Mouse (Mus musculus): ENCODE results near the gene Herc3. TPM values are rescaled to one million over a fixed set of nuclear protein-coding genes. Genes with fewer than 3 reads are reported as not detected.
"Not testable (repeated sequence)": the region's sequence is repeated elsewhere in the genome, so short reads cannot be mapped to it uniquely, and the experiment has no call there.

The Herc3 gene
- polyA plus RNA-seq (2014; fragmentation: Nextera tagmentation; extraction: Ambion mirVana): 6.5 and 7.5 TPM in 2 replicates

GRCm38 (mm10) chr6:58831232-58832009 is at the start of gene Herc3:
Herc3 (plus strand) TSS chr6:58831465.
- Histone ChIP-seq H3K9ac (ENCODE audit: low read length) (peak within 1 kb of the TSS; percentile 63), H3K4me1 (ENCODE audit: control insufficient read depth, insufficient read depth, low read length) (0 out of 2 replicates have a peak, but pooled peaks cover 2% of the 10 kb centered on the region), H3K4me2 (ENCODE audit: low read depth, severe bottlenecking) (peak within 1 kb of the TSS; percentile 64), H3K9me3 (ENCODE audit: control insufficient read depth, low read length) (no peaks in the 10 kb centered on the region), H3K36me3 (ENCODE audit: control insufficient read depth, insufficient read depth, low read length) (no peaks in the 10 kb centered on the region), H3K27me3 (ENCODE audit: control insufficient read depth, insufficient read depth, low read length) (no peaks in the 10 kb centered on the region), H3K27ac (replicated peaks; ENCODE audit: low read depth, low read length) (peak within 1 kb of the TSS; percentile 75), H3K4me3 (ENCODE audit: low read depth, low read length) (peak within 1 kb of the TSS; percentile 74)
- DNase-seq (ENCODE audit: low spot score) (peak; percentile 80), ATAC-seq (ENCODE audit: insufficient number of reproducible peaks, low FRiP score, low TSS enrichment, low read depth) (peak; percentile 82)
- under 1% methylated on average over 55 of the region's 83 CpGs for whole genome bisulfite sequencing

- Histone ChIP-seq H3K9ac (ENCODE audit: low read length) (no peak overlapping the region), H3K4me1 (ENCODE audit: control insufficient read depth, insufficient read depth, low read length) (no peaks in the 10 kb centered on the region)
- no peak for ATAC-seq (ENCODE audit: insufficient number of reproducible peaks, low FRiP score, low TSS enrichment, low read depth)
Observed at GRCm38 (mm10) chr6:58801394-58801793, 29.9 kb upstream of the Herc3 start.

GRCm38 (mm10) chr6:58814381-58814780 is 16.9 kb upstream of the Herc3 start:
- Histone ChIP-seq H3K9ac (ENCODE audit: low read length) (no peak overlapping the region), H3K4me3 (ENCODE audit: low read depth, low read length) (no peak overlapping the region), H3K9me3 (ENCODE audit: control insufficient read depth, low read length) (no peaks in the 10 kb centered on the region), H3K4me1 (ENCODE audit: control insufficient read depth, insufficient read depth, low read length) (no peaks in the 10 kb centered on the region), H3K4me2 (ENCODE audit: low read depth, severe bottlenecking) (no peak overlapping the region), H3K36me3 (ENCODE audit: control insufficient read depth, insufficient read depth, low read length) (no peaks in the 10 kb centered on the region), H3K27ac (replicated peaks; ENCODE audit: low read depth, low read length) (no peak overlapping the region), H3K27me3 (ENCODE audit: control insufficient read depth, insufficient read depth, low read length) (no peaks in the 10 kb centered on the region)
- DNase-seq (ENCODE audit: low spot score) (no peak), ATAC-seq (ENCODE audit: insufficient number of reproducible peaks, low FRiP score, low TSS enrichment, low read depth) (no peak)

More at GRCm38 (mm10) chr6:58801394-58801793, 29.9 kb upstream of the Herc3 start:
- no peak overlapping the region for H3K4me3 ChIP-seq (ENCODE audit: low read depth, low read length)
- DNase-seq (ENCODE audit: low spot score): no peak
- no peaks in the 10 kb centered on the region for H3K9me3 ChIP-seq (ENCODE audit: control insufficient read depth, low read length)
- H3K27me3 ChIP-seq (ENCODE audit: control insufficient read depth, insufficient read depth, low read length): no peaks in the 10 kb centered on the region
- no peak overlapping the region for H3K4me2 ChIP-seq (ENCODE audit: low read depth, severe bottlenecking)
- H3K27ac ChIP-seq (replicated peaks; ENCODE audit: low read depth, low read length): no peak overlapping the region
- H3K36me3 ChIP-seq (ENCODE audit: control insufficient read depth, insufficient read depth, low read length): no peaks in the 10 kb centered on the region

- H3K9ac ChIP-seq (ENCODE audit: low read length); H3K9me3 ChIP-seq (ENCODE audit: control insufficient read depth, low read length); H3K36me3 ChIP-seq (ENCODE audit: control insufficient read depth, insufficient read depth, low read length); H3K4me3 ChIP-seq (ENCODE audit: low read depth, low read length); DNase-seq (ENCODE audit: low spot score); H3K4me1 ChIP-seq (ENCODE audit: control insufficient read depth, insufficient read depth, low read length); H3K27me3 ChIP-seq (ENCODE audit: control insufficient read depth, insufficient read depth, low read length); H3K27ac ChIP-seq (replicated peaks; ENCODE audit: low read depth, low read length); ATAC-seq (ENCODE audit: insufficient number of reproducible peaks, low FRiP score, low TSS enrichment, low read depth); H3K4me2 ChIP-seq (ENCODE audit: low read depth, severe bottlenecking): not testable (repeated sequence)
- WGBS: 94% methylated on average over 5 of the region's 11 CpGs
Observed at GRCm38 (mm10) chr6:58817037-58817436, 14.2 kb upstream of the Herc3 start.

DNA sequence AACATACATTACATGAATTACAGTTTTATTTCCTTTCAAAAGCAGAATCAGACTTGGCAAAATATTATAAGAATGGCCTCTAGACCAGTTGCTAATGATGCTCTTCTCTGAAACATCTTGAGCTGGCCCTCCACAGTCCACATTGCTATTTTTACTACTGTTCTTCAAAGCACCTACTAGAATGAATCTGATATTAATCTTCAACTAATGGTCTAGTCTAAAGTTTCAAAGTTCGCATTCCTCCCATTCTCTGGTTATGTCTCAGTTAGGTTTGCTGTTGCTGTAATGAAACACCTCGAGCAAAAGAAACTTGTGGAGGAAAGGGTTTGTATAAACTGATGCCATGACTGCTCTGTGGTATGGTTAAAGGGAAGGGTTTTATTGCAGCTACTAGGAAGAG is 5.6 kb upstream of the Herc3 start:
- DNase-seq (ENCODE audit: low spot score) (no peak), ATAC-seq (ENCODE audit: insufficient number of reproducible peaks, low FRiP score, low TSS enrichment, low read depth) (no peak)
- Histone ChIP-seq H3K9ac (ENCODE audit: low read length) (no peak overlapping the region), H3K9me3 (ENCODE audit: control insufficient read depth, low read length) (no peaks in the 10 kb centered on the region), H3K36me3 (ENCODE audit: control insufficient read depth, insufficient read depth, low read length) (no peaks in the 10 kb centered on the region), H3K4me1 (ENCODE audit: control insufficient read depth, insufficient read depth, low read length) (no peaks in the 10 kb centered on the region), H3K4me3 (ENCODE audit: low read depth, low read length) (no peak overlapping the region), H3K27ac (replicated peaks; ENCODE audit: low read depth, low read length) (no peak overlapping the region), H3K4me2 (ENCODE audit: low read depth, severe bottlenecking) (no peak overlapping the region), H3K27me3 (ENCODE audit: control insufficient read depth, insufficient read depth, low read length) (no peaks in the 10 kb centered on the region)
- WGBS: 90% methylated on average over 2 of the region's 2 CpGs

DNA sequence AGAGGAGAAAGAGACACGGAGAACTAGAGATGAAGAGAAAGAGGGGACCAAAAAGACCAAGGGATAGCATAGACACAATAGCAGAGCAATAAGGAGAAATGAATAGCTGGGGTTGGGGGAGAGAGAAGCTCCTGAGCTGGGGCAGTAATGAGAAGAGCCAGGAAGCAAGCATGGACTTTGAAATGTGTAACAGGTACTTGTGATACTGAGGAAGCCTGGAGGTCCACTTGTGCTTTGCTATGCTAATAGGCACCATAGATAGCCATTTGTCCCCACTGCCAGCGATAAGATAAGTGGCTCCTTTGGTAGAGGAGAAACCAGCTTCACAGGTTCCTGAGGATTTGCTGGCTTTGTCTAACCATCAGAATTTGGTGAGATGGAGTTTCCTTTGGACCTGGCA is 5.2 kb upstream of the Herc3 start:
- WGBS: 53% methylated on average over 2 of the region's 2 CpGs

DNA sequence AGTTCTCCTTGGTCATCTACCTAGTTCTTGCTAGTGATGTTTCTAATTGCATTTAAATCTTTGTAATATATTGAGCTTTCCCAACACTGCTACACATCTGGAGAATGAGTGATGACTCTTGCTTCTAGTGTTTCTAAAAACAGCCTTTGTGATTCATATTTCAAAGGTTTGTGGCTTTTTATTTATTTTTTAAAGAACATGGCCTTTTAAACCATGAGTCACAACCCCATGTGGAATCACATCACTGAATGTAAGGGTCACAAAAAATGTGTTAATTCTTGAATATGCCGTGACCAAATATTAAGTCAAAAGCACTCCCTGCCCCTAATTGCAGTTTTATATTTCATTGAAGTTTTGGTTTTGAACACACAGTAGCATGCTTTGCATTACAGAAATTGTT is 2.7 kb upstream of the Herc3 start:
- Histone ChIP-seq H3K9ac (ENCODE audit: low read length) (no peak overlapping the region), H3K27me3 (ENCODE audit: control insufficient read depth, insufficient read depth, low read length) (no peaks in the 10 kb centered on the region), H3K9me3 (ENCODE audit: control insufficient read depth, low read length) (no peaks in the 10 kb centered on the region), H3K27ac (replicated peaks; ENCODE audit: low read depth, low read length) (no peak overlapping the region), H3K4me3 (ENCODE audit: low read depth, low read length) (no peak overlapping the region), H3K36me3 (ENCODE audit: control insufficient read depth, insufficient read depth, low read length) (no peaks in the 10 kb centered on the region), H3K4me2 (ENCODE audit: low read depth, severe bottlenecking) (no peak overlapping the region), H3K4me1 (ENCODE audit: control insufficient read depth, insufficient read depth, low read length) (0 out of 2 replicates have a peak, but pooled peaks cover 2% of the 10 kb centered on the region)
- DNase-seq (ENCODE audit: low spot score) (no peak), ATAC-seq (ENCODE audit: insufficient number of reproducible peaks, low FRiP score, low TSS enrichment, low read depth) (no peak)
- 79% methylated on average over 1 of the region's 1 CpGs for WGBS

More for the DNA sequence above, 5.2 kb upstream of the Herc3 start:
- H3K4me2 ChIP-seq (ENCODE audit: low read depth, severe bottlenecking): no peak overlapping the region
- DNase-seq (ENCODE audit: low spot score) (no peak), ATAC-seq (ENCODE audit: insufficient number of reproducible peaks, low FRiP score, low TSS enrichment, low read depth) (no peak)
- no peaks in the 10 kb centered on the region for H3K36me3 ChIP-seq (ENCODE audit: control insufficient read depth, insufficient read depth, low read length)
- H3K4me3 ChIP-seq (ENCODE audit: low read depth, low read length): no peak overlapping the region
- no peak overlapping the region for H3K27ac ChIP-seq (replicated peaks; ENCODE audit: low read depth, low read length)
- no peaks in the 10 kb centered on the region for H3K4me1 ChIP-seq (ENCODE audit: control insufficient read depth, insufficient read depth, low read length)
- no peak overlapping the region for H3K9ac ChIP-seq (ENCODE audit: low read length)
- no peaks in the 10 kb centered on the region for H3K27me3 ChIP-seq (ENCODE audit: control insufficient read depth, insufficient read depth, low read length)
- H3K9me3 ChIP-seq (ENCODE audit: control insufficient read depth, low read length): no peaks in the 10 kb centered on the region

GRCm38 (mm10) chr6:58830840-58831231 is 429 bp upstream of the Herc3 start:
- DNase-seq (ENCODE audit: low spot score): no peak
- Histone ChIP-seq H3K4me2 (ENCODE audit: low read depth, severe bottlenecking) (peak overlapping the region; percentile 64), H3K9ac (ENCODE audit: low read length) (no peak overlapping the region), H3K27ac (replicated peaks; ENCODE audit: low read depth, low read length) (no peak overlapping the region), H3K27me3 (ENCODE audit: control insufficient read depth, insufficient read depth, low read length) (no peaks in the 10 kb centered on the region), H3K4me1 (ENCODE audit: control insufficient read depth, insufficient read depth, low read length) (0 out of 2 replicates have a peak, but pooled peaks cover 2% of the 10 kb centered on the region), H3K36me3 (ENCODE audit: control insufficient read depth, insufficient read depth, low read length) (no peaks in the 10 kb centered on the region), H3K4me3 (ENCODE audit: low read depth, low read length) (peak overlapping the region; percentile 74), H3K9me3 (ENCODE audit: control insufficient read depth, low read length) (no peaks in the 10 kb centered on the region)
- 0 out of 2 replicates have a peak, but pooled peaks have one; percentile 6 for ATAC-seq (ENCODE audit: insufficient number of reproducible peaks, low FRiP score, low TSS enrichment, low read depth)
- 13% methylated on average over 7 of the region's 7 CpGs for WGBS
